Mouse (Mus musculus): ENCODE data around the gene Sit1. TPM values are rescaled to one million over a fixed set of nuclear protein-coding genes. Genes with fewer than 3 reads are reported as not detected.
"Not testable (repeated sequence)": the region's sequence is repeated elsewhere in the genome, so short reads cannot be mapped to it uniquely, and the experiment has no call there.

Sit1 gene
- polyA plus RNA-seq, 1 experiment from 2014 or later, result not detected

DNA sequence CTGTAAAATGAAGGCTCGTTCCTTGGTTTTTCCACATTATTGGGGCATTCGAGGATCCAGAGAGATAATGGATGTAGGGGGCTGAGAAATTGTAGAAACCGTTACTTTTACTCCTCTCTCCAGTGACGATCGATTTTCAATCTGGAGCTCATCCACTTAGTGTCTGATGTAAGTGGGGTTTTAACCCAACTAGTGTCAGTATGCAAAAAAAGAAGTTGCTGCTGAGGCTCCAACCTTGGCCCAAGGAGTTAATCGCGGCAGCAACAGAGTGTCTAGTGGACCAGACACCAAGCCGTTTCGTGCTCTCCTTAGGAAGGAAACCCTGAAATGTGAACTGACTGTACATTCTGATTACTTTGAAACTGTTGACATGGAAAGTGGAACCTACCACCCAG, 10.3 kb upstream of the Sit1 start:
- no peaks in the 10 kb centered on the region for H3K9me3 ChIP-seq (ENCODE audit: control insufficient read depth, low read length)
- H3K4me1 ChIP-seq (ENCODE audit: control insufficient read depth, insufficient read depth, low read length), result peaks cover 10% of the 10 kb centered on the region
- WGBS, result 2% methylated on average over 9 of the region's 9 CpGs
- no peaks in the 10 kb centered on the region for H3K36me3 ChIP-seq (ENCODE audit: control insufficient read depth, insufficient read depth, low read length)
- H3K27me3 ChIP-seq (ENCODE audit: control insufficient read depth, insufficient read depth, low read length), result no peaks in the 10 kb centered on the region
- peak overlapping the region; percentile 51 for H3K4me2 ChIP-seq (ENCODE audit: low read depth, low read length)
- no peak for ATAC-seq (ENCODE audit: low read depth)
- peak overlapping the region; percentile 86 for H3K27ac ChIP-seq (ENCODE audit: low read depth, low read length)
- peak overlapping the region; percentile 71 for H3K4me3 ChIP-seq (ENCODE audit: low read depth, low read length)
- peak overlapping the region; percentile 86; the same call in 1 of the 2 replicates for H3K9ac ChIP-seq (replicated peaks; ENCODE audit: low read depth, low read length)

DNA sequence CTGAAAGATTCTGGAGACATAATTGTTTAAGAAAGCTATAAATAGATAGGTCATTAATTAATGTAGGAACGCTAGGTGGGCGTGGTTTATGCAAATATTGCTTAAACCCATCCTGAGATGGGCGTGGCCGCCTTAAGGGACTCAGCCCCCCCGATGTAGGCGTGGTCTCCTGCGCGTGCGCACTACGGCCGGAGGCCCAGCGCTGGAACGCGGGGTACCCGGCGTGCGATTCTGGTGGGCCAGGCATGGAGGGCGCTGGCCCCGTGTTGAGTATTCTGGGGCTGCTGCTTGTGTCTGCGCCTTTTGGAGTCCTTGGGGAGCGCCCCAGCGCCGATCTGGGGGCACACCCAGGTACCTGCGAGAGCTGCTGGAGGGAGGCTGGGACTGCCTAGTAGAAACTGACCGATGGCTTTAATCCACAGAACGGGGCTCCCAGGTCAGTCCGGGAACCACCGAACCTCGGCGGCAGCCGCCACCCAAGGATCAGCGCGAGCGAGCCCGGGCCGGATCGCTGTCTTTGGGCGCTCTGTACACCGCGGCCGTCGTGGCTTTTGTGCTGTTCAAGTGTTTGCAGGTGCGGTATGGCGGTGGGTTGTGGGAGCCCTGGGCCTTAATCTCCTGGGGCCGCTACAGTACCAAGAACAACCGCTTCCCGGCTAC, 9.8 kb upstream of the Sit1 start:
- Histone ChIP-seq H3K27me3 (ENCODE audit: control insufficient read depth, insufficient read depth, low read length) (no peaks in the 10 kb centered on the region), H3K4me1 (ENCODE audit: control insufficient read depth, insufficient read depth, low read length) (peaks cover 10% of the 10 kb centered on the region), H3K4me2 (ENCODE audit: low read depth, low read length) (peak overlapping the region; percentile 51), H3K27ac (ENCODE audit: low read depth, low read length) (peak overlapping the region; percentile 86), H3K9ac (replicated peaks; ENCODE audit: low read depth, low read length) (peak overlapping the region; percentile 86), H3K9me3 (ENCODE audit: control insufficient read depth, low read length) (no peaks in the 10 kb centered on the region), H3K36me3 (ENCODE audit: control insufficient read depth, insufficient read depth, low read length) (no peaks in the 10 kb centered on the region), H3K4me3 (ENCODE audit: low read depth, low read length) (peak overlapping the region; percentile 71)
- under 1% methylated on average over 47 of the region's 47 CpGs for whole genome bisulfite sequencing
- peak; percentile 92 for ATAC-seq (ENCODE audit: low read depth)

DNA sequence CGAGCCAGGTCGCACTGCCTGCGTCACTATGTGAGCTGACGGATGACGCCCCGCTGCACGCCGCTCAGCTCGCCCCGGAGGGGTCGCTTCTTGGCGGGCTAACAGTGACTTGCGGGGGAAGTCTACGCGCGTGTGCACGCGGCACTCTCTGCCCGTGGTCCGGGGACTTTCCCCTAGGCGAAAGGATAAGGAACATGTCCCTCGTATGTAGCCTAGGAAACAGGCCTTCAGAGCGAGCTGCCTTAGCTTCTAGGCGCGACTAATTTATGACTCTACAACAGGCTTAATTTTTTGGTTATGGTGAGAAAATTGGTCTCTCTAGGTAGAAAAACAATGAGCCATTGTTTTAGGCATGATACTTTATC, 9.3 kb upstream of the Sit1 start, which contains the start of gene Ccdc107:
Gene Ccdc107, plus strand, starts transcription at position 80 of the 365 bp plus-strand sequence.
- peak within 1 kb of the TSS; percentile 86 for H3K27ac ChIP-seq (ENCODE audit: low read depth, low read length)
- H3K4me1 ChIP-seq (ENCODE audit: control insufficient read depth, insufficient read depth, low read length), result peaks cover 10% of the 10 kb centered on the region
- peak within 1 kb of the TSS; percentile 51 for H3K4me2 ChIP-seq (ENCODE audit: low read depth, low read length)
- peak within 1 kb of the TSS; percentile 86 for H3K9ac ChIP-seq (replicated peaks; ENCODE audit: low read depth, low read length)
- no peaks in the 10 kb centered on the region for H3K36me3 ChIP-seq (ENCODE audit: control insufficient read depth, insufficient read depth, low read length)
- H3K27me3 ChIP-seq (ENCODE audit: control insufficient read depth, insufficient read depth, low read length), result no peaks in the 10 kb centered on the region
- peak; percentile 98 for ATAC-seq (ENCODE audit: low read depth)
- under 1% methylated on average over 25 of the region's 25 CpGs for WGBS
- H3K9me3 ChIP-seq (ENCODE audit: control insufficient read depth, low read length), result no peaks in the 10 kb centered on the region
- peak within 1 kb of the TSS; percentile 71 for H3K4me3 ChIP-seq (ENCODE audit: low read depth, low read length)

DNA sequence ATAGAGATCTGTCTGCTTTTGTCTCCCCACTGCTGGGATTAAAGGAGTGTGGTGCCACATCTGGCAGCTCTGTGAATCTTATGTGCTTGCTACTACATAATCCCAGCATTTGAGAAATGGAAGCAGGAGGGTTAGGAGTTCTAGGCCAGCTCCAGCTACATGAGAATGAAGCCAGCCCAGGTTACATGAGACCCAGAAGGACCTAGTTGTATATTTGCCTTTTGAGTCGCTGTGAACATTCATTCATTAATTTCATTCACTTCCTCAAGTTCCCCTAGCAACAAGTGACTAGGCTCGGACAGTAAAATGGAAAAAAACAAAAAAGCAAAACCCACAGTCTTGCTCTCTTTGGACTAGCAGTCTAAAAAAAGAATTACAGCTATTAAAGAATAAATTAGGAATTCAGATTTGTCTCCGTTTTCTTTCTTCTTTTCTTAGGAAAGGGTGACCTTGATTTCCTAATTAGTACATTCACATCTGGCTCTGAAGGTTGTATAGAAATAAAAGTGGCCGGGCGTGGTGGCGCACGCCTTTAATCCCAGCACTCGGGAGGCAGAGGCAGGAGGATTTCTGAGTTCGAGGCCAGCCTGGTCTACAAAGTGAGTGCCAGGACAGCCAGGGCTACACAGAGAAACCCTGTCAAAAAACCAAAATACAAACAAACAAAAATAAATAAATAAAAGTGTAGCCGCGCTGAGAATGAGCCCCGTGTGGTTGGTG, 8.7 kb upstream of the Sit1 start:
- Histone ChIP-seq H3K36me3 (ENCODE audit: control insufficient read depth, insufficient read depth, low read length) (no peaks in the 10 kb centered on the region), H3K27ac (ENCODE audit: low read depth, low read length) (peak overlapping the region; percentile 86), H3K27me3 (ENCODE audit: control insufficient read depth, insufficient read depth, low read length) (no peaks in the 10 kb centered on the region), H3K9ac (replicated peaks; ENCODE audit: low read depth, low read length) (no peak overlapping the region), H3K9me3 (ENCODE audit: control insufficient read depth, low read length) (no peaks in the 10 kb centered on the region), H3K4me1 (ENCODE audit: control insufficient read depth, insufficient read depth, low read length) (peaks cover 10% of the 10 kb centered on the region), H3K4me2 (ENCODE audit: low read depth, low read length) (peak overlapping the region; percentile 35), H3K4me3 (ENCODE audit: low read depth, low read length) (peak overlapping the region; percentile 71)
- 34% methylated on average over 12 of the region's 12 CpGs for WGBS
- no peak for ATAC-seq (ENCODE audit: low read depth)

DNA sequence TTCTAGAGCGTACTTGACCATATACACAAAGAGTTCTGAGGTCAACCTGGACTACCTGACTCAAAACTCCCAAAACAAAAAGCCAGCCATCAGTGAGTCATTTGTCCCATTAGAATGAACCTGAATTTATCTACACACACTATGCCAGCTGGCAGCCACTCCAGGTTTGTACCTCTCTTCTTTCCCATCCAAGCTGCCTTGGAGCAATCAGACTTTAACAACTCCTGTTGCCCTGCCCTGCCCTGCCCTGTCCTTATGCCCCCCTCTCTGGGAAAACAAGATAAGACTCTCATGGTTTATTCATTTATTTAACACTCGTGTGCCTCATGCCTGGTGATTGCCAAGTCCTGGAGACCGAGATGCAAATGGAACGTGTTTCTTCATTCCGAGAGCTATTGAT, 7.3 kb upstream of the Sit1 start:
- H3K4me1 ChIP-seq (ENCODE audit: control insufficient read depth, insufficient read depth, low read length), result peaks cover 10% of the 10 kb centered on the region

DNA sequence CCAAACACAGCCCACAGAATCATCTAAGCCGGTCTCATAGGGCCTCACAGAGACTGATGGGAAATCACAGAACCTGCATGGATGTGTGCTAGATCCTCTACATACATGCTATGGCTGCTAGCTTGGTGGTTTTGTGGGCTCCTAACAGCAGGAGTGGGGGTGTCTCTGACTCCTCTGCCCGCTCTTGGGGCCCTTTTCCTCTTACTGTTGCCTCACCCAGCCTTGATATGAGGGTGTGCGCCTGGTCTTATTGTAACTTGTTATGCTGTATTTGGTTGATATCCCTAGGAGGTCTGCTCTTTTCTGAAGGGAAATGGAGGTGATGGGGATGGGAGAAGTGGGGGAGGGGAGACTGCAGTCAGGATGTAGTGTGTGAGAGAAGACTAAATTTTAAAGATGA, 6.1 kb upstream of the Sit1 start:
- no peaks in the 10 kb centered on the region for H3K9me3 ChIP-seq (ENCODE audit: control insufficient read depth, low read length)
- H3K36me3 ChIP-seq (ENCODE audit: control insufficient read depth, insufficient read depth, low read length), result no peaks in the 10 kb centered on the region
- H3K27me3 ChIP-seq (ENCODE audit: control insufficient read depth, insufficient read depth, low read length), result no peaks in the 10 kb centered on the region
- H3K9ac ChIP-seq (replicated peaks; ENCODE audit: low read depth, low read length), result no peak overlapping the region
- ATAC-seq (ENCODE audit: low read depth), result no peak
- WGBS, result 93% methylated on average over 3 of the region's 3 CpGs
- peaks cover 4% of the 10 kb centered on the region for H3K4me1 ChIP-seq (ENCODE audit: control insufficient read depth, insufficient read depth, low read length)
- H3K27ac ChIP-seq (ENCODE audit: low read depth, low read length), result no peak overlapping the region
- H3K4me2 ChIP-seq (ENCODE audit: low read depth, low read length), result no peak overlapping the region
- H3K4me3 ChIP-seq (ENCODE audit: low read depth, low read length), result no peak overlapping the region

More for the DNA sequence above, 7.3 kb upstream of the Sit1 start:
- H3K27me3 ChIP-seq (ENCODE audit: control insufficient read depth, insufficient read depth, low read length), result no peaks in the 10 kb centered on the region
- no peaks in the 10 kb centered on the region for H3K9me3 ChIP-seq (ENCODE audit: control insufficient read depth, low read length)
- WGBS, result 91% methylated on average over 5 of the region's 5 CpGs
- H3K36me3 ChIP-seq (ENCODE audit: control insufficient read depth, insufficient read depth, low read length), result no peaks in the 10 kb centered on the region
- H3K27ac ChIP-seq (ENCODE audit: low read depth, low read length), result no peak overlapping the region
- H3K9ac ChIP-seq (replicated peaks; ENCODE audit: low read depth, low read length), result no peak overlapping the region
- no peak for ATAC-seq (ENCODE audit: low read depth)
- H3K4me2 ChIP-seq (ENCODE audit: low read depth, low read length), result no peak overlapping the region
- H3K4me3 ChIP-seq (ENCODE audit: low read depth, low read length), result no peak overlapping the region

DNA sequence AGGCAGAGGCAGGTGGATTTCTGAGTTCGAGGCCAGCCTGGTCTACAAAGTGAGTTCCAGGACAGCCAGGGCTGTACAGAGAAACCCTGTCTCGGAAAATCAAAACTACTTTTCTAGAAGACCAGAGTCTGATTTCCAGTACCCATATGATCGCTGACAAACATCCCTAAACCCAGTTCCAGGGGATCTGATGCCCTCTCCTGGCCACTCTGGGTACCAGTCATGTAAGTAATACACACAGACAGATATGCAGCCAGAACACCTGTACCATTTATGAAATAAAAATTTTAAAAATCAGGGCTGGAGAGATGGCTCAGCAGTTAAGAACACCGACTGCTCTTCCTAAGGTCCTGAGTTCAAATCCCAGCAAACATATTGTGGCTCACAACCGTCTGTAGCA, 2.1 kb upstream of the Sit1 start:
- not testable (repeated sequence) for ATAC-seq (ENCODE audit: low read depth); H3K9me3 ChIP-seq (ENCODE audit: control insufficient read depth, low read length); H3K36me3 ChIP-seq (ENCODE audit: control insufficient read depth, insufficient read depth, low read length); H3K4me3 ChIP-seq (ENCODE audit: low read depth, low read length); H3K4me2 ChIP-seq (ENCODE audit: low read depth, low read length); H3K27me3 ChIP-seq (ENCODE audit: control insufficient read depth, insufficient read depth, low read length); H3K4me1 ChIP-seq (ENCODE audit: control insufficient read depth, insufficient read depth, low read length); H3K9ac ChIP-seq (replicated peaks; ENCODE audit: low read depth, low read length); H3K27ac ChIP-seq (ENCODE audit: low read depth, low read length)
- 82% methylated on average over 5 of the region's 5 CpGs for WGBS

DNA sequence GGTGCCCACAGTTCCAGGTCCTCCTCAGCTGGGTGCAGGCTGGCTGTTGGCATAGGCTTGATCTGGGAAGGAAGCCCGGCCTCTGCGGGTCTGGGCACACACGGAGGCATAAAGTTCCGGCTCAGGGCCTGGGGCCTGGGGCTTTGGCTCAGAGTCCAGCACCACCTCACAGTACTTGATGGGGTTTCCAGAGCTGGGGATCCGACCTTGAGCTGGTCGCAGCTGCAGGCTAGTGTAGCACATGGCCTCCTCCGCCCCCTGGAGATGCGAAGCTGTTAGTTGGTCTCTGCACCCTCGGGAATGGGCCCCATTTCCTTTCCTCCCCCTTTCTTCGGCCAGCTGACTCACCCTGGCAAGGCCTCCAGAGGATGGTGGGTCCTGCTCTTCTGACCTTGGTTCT, 943 bp downstream of the Sit1 start:
- Histone ChIP-seq H3K9ac (replicated peaks; ENCODE audit: low read depth, low read length) (no peak overlapping the region), H3K4me1 (ENCODE audit: control insufficient read depth, insufficient read depth, low read length) (no peaks in the 10 kb centered on the region), H3K36me3 (ENCODE audit: control insufficient read depth, insufficient read depth, low read length) (no peaks in the 10 kb centered on the region), H3K27ac (ENCODE audit: low read depth, low read length) (no peak overlapping the region), H3K4me2 (ENCODE audit: low read depth, low read length) (no peak overlapping the region), H3K27me3 (ENCODE audit: control insufficient read depth, insufficient read depth, low read length) (no peaks in the 10 kb centered on the region), H3K9me3 (ENCODE audit: control insufficient read depth, low read length) (no peaks in the 10 kb centered on the region), H3K4me3 (ENCODE audit: low read depth, low read length) (no peak overlapping the region)
- ATAC-seq (ENCODE audit: low read depth), result no peak
- 75% methylated on average over 10 of the region's 10 CpGs for WGBS

DNA sequence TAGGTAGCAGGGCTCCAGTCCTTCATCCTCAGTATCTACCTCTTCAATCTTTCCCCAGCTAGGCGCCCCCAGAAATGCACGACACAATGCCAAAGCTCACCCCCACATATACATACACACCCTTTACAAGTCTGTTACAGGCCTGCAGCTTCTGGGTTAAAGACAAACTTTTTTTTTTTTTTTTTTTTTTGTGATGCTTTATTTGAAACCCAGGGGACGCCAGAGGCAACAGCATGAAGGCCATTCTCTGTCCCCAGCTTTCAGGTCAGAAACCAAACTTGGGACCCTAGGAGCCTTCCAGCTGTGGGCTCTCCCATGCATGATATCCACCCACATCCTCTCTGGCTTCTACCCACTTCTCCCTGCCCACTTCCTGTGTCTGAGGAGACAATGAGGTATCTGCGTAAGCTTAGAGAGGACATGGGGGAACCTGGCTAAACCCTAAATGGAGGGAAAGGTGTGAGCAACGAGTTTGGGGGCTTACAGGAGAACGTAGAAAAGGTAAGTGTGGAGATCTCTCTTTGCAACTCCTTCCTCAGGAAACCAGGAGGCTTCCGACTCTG, 1.6 kb downstream of the Sit1 start:
- no peak overlapping the region for H3K9ac ChIP-seq (replicated peaks; ENCODE audit: low read depth, low read length)
- H3K4me3 ChIP-seq (ENCODE audit: low read depth, low read length), result no peak overlapping the region
- H3K4me1 ChIP-seq (ENCODE audit: control insufficient read depth, insufficient read depth, low read length), result no peaks in the 10 kb centered on the region
- ATAC-seq (ENCODE audit: low read depth), result no peak
- no peak overlapping the region for H3K4me2 ChIP-seq (ENCODE audit: low read depth, low read length)
- WGBS, result 78% methylated on average over 7 of the region's 7 CpGs
- no peaks in the 10 kb centered on the region for H3K36me3 ChIP-seq (ENCODE audit: control insufficient read depth, insufficient read depth, low read length)
- H3K9me3 ChIP-seq (ENCODE audit: control insufficient read depth, low read length), result no peaks in the 10 kb centered on the region
- H3K27me3 ChIP-seq (ENCODE audit: control insufficient read depth, insufficient read depth, low read length), result no peaks in the 10 kb centered on the region
- H3K27ac ChIP-seq (ENCODE audit: low read depth, low read length), result no peak overlapping the region
